8 mouse cellular contexts compared by ENCODE assay signal in the genomic region with DNA sequence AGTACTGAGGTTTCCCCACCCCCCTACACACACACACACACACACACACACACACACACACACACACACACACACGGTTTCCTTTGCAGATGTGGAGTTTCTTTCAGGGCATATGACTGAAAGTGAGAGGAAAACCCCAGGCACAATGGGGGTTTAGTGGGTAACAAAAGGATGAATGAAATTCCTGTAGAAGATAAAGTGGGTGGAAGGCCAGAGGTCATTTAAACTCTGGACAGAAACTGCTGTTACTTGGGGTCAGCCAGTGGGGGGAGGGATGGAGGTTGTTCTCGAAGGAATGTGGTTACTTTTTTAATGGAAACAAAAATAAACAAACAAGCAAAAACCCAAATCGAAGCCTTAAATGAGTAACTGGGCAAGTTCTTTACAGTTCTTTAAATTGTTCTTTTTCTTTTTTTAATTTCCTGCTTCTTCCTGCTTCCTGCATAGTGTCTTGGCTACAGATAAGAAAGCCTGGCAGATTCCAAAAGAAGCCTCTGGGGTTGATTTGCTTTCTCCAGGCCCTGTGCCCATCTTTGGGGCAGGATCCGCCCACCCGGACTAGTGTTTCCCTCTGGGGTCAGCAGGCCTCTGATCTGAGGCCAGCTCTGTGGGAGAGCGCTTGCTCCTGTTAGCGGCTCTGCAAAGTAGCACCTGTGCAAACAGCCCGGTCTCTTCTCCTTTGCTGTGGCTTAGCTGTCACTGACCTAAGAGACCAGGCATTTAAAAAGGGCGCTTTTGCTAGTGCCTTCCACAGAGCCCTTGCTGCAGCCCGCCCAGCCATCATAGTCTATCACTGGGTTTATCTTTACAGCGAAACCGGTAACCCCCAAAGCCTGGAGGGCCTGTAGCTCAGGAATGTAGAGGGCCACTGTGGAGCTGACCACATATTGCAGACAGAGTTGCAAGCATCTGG. TPM values are rescaled to one million over a fixed set of nuclear protein-coding genes. Genes with fewer than 3 reads are reported as not detected.
DNase-seq lines count a peak whose midpoint lies in the region; ATAC-seq and TF ChIP-seq lines count a peak whose summit lies in the region.

No protein-coding gene starts in this region.

- no peaks in the 10 kb centered on the region for H3K9me3 ChIP-seq in liver, embryonic 12.5 days (replicated peaks)

- peak overlapping the region; percentile 20; the same call in 1 of the 2 replicates for H3K27ac ChIP-seq in liver, embryonic 12.5 days

- no peak overlapping the region for H3K9ac ChIP-seq in liver, embryonic 12.5 days

- no peak overlapping the region for H3K4me2 ChIP-seq in liver, embryonic 12.5 days

- H3K4me3 ChIP-seq in lung, adult 2 months (replicated peaks; ENCODE audit: extremely low read depth, low read depth, low read length) = no peak overlapping the region
- no peak overlapping the region for H3K4me3 ChIP-seq in liver, embryonic 12.5 days

- peak; percentile 36 to 49 for DNase-seq in lung, adult 18-20 months
- no peak for DNase-seq in lung, adult 2 months
- DNase-seq in embryo, embryonic 9.5 days (ENCODE audit: extremely low spot score) = peak; percentile 85
- peak; percentile 66 for DNase-seq in induced T-regulatory cell, adult 2 months (ENCODE audit: low read depth)
- DNase-seq in retina, postnatal 1 day = peak; percentile 41
- DNase-seq in T-cell, adult 2 months (ENCODE audit: low spot score) = no peak
- no peak for DNase-seq in layer of hippocampus, postnatal 14 days (ENCODE audit: low spot score in 2 of 2)

- TF ChIP-seq POLR2A in lung, adult 2 months (IDR thresholded peaks at IDR 0.05; ENCODE audit: borderline replicate concordance, extremely low read depth, low read depth, low read length) = no peak

- H3K4me1 ChIP-seq in lung, adult 2 months (ENCODE audit: control insufficient read depth, insufficient read depth, low read length) = peaks cover 25% of the 10 kb centered on the region
- H3K4me1 ChIP-seq in liver, embryonic 12.5 days = peaks cover 36% of the 10 kb centered on the region

- H3K36me3 ChIP-seq in liver, embryonic 12.5 days = no peaks in the 10 kb centered on the region

- TF ChIP-seq CTCF in lung, adult 2 months (IDR thresholded peaks at IDR 0.05; ENCODE audit: insufficient read depth, low read length) = no peak

- 19% methylated on average over 12 of the region's 12 CpGs for WGBS in lung, adult 2 months
- 25% methylated on average over 12 of the region's 12 CpGs for WGBS in liver, embryonic 12.5 days (ENCODE audit: insufficient replicate concordance)

- ATAC-seq in liver, embryonic 12.5 days = peak; percentile 60; the same call in 1 of the 2 replicates

- no peaks in the 10 kb centered on the region for H3K27me3 ChIP-seq in liver, embryonic 12.5 days (replicated peaks)

RNA-seq across cellular contexts. Expression of gene Sh3rf1, which starts 59.8 kb away (rescaled TPM):
- polyA plus RNA-seq in lung, adult 2 months (2012; rRNA removed) = 19.7 and 20.1 TPM in 2 replicates
- polyA plus RNA-seq in liver, embryonic 12.5 days (2016; fragmentation: Nextera tagmentation; extraction: Ambion mirVana) = 2.8 and 3.2 TPM in 2 replicates
- 10 to 100 TPM; 74.7 to 78.0 TPM for total RNA-seq in layer of hippocampus, postnatal 14 days (2021)

Comparison
In these comparisons a context has a peak if more than half of its experiments do, and no peak if none do; other contexts are left out.
1. DNase-seq: peak in lung, adult 18-20 months (2 of 2), embryo, embryonic 9.5 days (single experiment), induced T-regulatory cell, adult 2 months (single experiment) and retina, postnatal 1 day (single experiment); none in lung, adult 2 months (single experiment), T-cell, adult 2 months (single experiment) and layer of hippocampus, postnatal 14 days (0 of 2).